Mouse (Mus musculus) left cerebral cortex, adult 18-20 months (tissue): ENCODE measurements around the gene Rnf34. TPM values are rescaled to one million over a fixed set of nuclear protein-coding genes. Genes with fewer than 3 reads are reported as not detected.

Experiments used
- DNase-seq, 2 experiments: peaks; one replicate each; pipeline ENCODE4 v3.0.0; 2021 to 2022; ENCODE audit warnings: low spot score in 2 of 2, mixed read lengths in 1 of 2
- total RNA-seq, 2 experiments: library from RNA; stranded (reverse); gene quantifications; 2 replicates each; pipeline ENCODE4 v1.2.3; 2021

Gene Rnf34
- total RNA-seq, 2 experiments from 2014 or later: 51.9 to 53.3 TPM

DNA sequence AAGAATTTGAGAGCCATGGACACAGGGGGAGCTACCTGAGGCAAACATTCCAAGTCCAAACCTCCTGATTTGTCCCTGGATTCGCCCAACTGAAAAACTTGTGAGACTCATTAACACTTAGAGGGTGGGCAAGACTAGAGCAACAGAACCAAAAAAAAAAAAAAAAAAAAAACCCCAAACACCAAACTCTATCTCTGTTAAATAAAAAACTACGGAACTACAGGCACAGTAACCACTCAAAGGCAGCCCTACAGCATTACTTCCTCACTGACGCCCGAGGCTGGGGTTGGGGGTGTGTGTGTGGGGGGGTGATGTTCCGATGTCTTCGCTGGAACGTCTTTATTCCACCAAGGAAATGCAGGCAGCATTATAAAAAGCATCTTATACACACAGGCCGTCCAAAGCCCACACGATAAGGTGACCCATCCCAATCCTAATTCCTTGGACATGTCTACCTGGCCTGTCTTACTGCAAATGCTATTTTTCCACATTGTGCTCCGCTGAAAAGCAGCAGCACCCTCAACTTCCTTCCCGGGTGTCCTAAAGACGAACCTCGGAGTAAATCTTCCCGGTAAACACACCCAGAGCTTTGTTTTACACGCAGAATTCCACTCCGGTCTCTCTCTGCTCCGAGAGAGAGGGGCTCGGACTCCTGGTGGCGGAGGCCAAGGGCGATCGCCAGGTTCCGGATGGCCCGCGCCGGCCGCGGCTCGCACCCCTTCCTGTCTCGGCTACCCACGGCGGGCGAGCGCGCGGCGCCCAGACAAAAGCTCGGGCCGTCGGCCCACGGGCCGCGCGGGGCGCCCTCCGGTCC, 49.3 kb downstream of the Rnf34 start:
- DNase-seq: no peak

DNA sequence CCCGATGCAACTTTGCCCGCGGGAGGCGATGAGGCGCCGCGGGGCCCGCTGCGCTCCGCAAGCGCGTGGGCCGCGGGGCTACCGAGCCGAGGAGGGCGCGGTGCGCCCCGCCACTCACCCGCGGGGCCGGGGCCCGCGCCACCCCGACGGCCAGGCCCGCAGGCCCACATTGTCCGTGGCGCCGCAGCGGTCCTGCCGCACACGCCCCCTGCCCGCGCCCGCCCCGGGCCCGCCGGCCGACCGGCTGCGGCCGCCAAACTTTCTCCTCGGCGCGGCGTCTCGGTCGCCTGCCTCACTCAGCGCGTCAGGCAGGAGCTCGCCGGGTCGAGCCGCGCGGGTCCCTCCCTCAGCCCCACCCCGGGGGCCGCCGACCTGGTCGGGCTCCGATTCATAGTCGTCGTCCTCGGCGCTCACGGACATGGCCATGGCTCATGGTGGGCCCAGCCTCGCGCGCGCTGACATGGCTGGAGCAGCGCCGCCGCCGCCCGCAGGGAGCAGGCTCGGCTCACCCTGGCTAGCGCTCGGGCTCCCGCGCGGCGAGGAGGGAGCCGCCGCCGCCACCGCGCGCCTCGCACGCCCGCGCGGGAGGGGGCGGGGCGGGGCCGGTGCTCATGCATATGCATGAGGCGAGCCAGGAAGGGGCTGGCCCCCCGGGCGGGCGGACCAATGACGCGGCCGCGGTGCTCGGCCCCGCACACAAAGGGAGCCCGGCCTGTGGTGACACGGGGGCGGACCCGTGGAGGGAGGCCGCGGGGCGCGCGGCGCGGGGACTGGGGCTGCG, 50.1 kb downstream of the Rnf34 start:
- peak; percentile 76 to 81 for DNase-seq

DNA sequence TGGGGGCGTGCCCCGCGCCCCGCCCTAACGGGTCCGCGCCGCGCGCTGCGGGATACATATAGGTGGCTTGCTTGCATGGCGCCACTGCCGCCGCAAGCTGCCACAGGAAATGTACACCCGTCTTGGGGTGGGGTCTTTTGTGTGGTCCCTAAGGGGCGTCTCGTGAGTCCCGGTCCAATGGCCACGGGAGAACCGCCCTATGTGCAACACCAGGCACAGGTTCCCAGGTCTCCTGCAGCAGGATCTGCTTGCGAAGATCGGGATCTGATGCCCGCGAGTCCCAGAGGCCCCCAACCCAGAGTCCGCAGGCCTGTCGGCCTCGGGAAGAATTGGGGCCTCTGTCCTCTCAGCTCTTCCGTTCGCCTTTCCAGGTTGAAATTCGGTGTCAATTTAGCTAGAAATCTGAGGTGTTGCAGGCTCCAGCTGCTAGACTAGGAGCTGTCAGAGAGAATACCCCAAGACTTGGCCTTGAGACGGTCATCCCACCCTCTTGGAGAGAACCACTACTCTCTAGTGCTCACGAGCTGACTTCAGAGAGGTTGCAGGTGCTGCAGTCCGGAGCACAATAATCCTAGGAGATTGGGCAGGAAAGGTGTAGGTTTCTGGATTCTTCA, 50.8 kb downstream of the Rnf34 start:
- no peak for DNase-seq

DNA sequence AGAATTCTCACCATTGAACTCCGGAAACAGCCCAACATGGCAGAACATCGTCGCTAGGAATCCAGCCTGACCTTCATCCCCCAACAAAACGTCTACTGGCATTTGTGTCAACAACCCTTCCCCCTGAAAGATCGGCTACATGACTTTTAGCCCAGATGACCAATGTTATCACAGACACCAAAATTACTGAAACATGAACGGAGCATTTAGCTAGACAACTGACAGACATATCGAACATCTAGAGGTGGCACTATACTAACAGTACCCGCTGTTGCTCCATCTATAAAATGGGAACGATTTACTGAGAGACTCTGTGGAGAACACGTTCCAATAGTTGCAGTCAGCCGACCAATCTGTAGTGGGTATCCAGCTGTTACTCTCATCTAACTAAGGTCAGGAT, 51.3 kb downstream of the Rnf34 start:
- DNase-seq: no peak

DNA sequence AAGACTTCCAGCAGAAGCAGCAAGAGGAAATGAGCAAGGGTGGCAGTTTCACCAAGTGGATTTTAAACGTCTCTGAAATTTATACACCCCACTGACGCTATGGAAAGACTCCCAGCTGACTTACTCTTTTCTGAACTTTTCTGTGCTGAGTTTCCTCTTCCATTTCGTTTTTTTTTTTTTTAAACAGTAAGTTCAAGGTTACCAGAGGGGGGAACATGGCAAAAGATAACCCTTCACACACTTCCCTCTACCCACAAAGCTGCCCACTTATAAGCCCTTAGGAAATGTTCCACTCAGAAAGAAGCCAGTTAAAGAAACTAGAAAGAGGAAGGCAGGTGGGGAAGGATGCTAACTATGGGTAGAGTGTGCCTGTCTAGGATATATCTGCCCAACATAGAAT, 51.8 kb downstream of the Rnf34 start:
- DNase-seq: no peak

DNA sequence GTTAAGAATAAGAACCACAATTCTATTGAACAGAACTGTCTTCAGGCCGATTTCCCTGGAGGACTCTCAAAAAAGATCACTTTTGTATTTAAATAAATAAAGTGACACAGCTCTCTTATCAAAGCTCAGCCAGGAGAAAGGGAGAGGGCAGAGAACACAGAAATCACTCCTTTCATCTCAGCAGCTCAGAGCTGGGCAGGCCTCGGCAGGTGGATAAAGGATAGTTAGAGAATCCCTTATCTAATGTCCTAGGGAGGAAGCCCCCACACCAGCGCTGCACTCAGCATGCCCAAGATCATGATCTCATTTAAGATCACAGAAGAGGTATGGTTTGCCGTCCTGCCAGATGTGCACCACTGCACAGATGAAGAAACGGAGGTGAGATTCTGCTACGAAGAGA, 52.4 kb downstream of the Rnf34 start:
- no peak for DNase-seq

DNA sequence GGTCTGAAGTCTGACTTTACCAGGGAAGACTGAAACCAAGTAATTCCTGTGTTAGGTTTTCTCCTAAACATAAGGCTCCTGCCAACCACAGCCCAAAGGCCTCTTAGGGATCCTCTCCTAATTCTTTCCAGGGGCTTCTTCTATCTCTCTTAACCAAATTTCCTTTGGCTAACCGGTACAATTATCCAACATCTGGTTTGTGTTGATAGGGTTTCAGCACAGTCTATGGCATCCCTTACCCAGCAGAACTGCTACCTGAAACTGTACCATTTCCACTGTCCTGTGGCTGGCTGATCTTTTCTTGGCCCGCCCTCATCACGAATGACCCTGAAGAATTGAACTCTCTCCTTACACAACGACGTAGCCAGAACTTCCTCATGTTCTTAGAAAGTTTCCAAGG, 53.3 kb downstream of the Rnf34 start:
- DNase-seq: no peak

DNA sequence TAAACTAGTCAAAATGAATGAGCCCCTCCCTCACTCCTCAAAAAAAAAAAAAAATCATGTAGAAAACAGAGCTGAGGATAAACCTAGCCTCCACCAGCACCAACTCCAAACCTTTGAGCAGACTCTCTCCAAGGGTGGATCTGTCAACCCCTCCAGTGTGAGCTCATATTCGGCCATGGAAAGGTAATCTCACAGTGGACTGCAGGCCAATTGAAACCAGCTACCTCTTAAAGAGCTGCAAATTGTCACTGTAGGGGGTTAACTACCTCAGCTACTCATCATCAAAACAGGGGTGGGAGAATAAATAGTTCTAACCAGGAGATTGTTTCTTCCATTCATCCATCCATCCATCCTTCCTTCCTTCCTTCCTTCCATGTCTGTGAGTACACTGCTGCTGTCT, 57.3 kb downstream of the Rnf34 start:
- DNase-seq: no peak

DNA sequence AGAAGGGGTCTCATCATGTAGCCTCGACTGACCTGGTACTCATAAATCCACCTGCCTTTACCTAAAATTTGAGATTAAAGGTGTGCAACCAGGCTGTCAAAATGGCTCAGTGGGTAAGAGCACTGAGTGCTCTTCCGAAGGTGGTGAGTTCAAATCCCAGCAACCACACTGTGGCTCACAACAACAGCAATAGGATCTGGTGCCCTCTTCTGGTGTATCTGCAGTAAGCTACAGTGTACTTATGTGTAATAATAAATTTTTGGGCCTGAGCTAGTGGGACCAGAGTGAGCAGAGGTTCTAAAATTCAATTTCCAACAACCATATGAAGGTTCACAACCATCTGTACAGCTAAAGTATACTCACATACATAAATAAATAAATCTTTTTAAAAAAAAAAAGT, 58.2 kb downstream of the Rnf34 start:
- DNase-seq: no peak

DNA sequence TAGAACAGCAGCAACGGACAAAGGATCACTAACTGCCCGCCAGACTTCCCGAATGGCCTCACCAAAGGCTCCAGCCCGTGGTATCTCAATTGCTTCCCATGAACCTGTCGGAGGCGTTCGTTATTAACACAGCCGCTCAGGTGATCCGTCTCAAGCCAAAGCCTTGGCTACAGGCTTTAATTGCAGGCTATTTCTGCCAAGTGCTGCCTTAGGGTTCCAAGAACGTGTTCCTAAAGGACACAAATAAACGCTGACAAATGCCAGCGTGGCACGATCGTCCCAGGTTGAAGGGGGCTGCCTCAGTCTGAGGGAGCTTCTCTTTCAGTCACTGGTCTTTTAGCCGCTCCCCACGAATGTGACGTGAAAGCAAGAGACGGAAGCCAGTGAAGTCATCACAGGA, 59.6 kb downstream of the Rnf34 start:
- no peak for DNase-seq

DNA sequence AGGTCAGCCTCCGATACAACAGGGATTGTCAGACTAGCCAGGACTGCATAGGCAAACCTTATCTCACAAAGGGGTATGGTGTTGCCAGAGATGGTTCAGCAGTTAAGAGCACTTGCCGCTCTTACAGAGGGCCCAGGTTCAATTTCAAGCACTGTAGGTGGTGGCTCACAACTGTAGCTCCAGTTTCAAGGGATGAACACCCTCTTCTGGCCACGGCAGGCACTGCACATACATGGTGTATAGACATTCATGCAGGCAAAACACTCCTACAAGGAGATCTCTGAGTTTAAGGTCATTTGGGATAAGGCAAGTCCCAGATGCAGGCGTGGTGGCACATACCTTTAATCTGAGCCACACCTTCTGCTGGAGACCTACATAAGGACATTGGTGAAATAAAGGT, 63.0 kb downstream of the Rnf34 start:
- DNase-seq: no peak

DNA sequence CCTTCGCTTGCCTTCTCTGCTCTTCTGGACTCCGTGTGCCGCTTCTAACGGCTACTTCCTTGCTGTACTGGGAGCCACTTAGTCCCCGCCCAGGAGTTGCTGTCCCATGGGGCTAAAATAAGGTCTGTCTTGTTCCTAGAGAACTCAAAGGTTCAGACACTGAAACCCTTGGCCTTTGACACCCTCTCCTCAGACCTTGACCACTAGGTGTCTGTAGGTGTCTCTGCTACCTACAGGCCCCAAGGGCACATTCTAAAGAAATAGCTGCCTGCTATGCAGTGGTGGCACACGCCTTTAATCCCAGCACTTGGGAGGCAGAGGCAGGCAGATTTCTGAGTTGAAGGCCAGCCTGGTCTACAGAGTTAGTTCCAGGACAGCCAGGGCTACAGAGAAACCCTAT, 66.3 kb downstream of the Rnf34 start:
- no peak for DNase-seq

DNA sequence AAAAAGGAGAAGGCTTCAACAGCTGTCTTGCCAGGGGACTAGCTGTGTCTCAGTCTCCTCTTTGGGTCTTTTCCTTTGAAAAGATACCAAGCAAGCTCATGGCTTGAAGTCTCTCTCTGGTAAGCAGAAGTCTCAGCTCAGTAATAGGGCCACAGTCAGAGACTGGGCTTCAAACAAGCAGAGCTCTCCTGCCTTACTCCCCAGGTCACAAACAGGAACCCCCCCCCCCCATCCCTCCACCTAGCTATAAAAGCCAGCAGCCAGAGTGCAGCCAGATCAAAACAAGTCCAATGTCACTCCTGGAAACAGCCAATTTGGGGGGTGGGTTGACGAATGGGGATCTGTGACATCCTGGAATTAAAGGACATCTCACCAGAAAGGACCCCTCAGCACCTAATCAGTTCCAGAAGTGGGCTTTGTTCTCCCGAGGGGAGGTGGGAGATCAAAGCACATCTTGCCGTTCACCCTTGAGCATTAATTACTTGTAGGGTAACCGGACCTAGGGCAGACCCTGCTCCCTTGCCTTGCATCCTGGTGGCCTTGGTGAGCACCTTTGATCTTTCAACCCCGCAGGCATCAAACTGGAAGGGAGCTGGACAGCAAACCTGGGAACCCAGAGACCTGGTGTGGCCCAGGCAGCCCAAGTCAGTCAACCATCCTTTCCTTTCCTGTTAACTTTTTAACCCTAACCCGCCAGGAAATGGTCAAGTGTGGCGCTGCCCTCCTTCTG, 68.3 kb downstream of the Rnf34 start:
- DNase-seq: no peak

DNA sequence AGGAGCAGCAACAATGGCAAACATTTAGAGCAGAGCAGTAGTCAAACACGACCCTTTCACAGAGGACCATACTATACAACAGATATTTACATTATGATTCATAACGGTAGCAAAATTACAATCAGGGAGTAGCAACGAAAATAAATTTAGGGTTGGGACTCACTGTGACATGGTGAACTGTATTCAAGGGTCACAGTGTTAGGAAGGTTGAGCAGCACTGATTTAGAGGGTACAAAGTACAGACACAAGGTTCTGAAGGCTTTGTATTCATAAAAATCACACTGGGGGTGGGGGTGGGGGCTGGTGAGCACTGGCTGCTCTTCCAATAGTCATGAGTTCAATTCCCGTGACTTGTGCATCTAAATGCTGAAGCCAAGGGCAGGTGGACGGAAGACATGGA, 70.7 kb downstream of the Rnf34 start:
- no peak for DNase-seq

Other genes with a start within 250 kb of the Rnf34 start
- gene Ift81, start 235.5 kb upstream of the Rnf34 start, total RNA-seq: 10 to 100 TPM; 50.6 to 53.3 TPM
- 1 to 10 TPM; 7.2 to 7.7 TPM for gene P2rx7, start 206.1 kb upstream of the Rnf34 start, total RNA-seq
- 10 to 100 TPM; 19.1 to 20.7 TPM for gene P2rx4, start 142.5 kb upstream of the Rnf34 start, total RNA-seq
- gene Camkk2, start 70.6 kb upstream of the Rnf34 start, total RNA-seq: 100 to 1,000 TPM; 192 to 206 TPM
- gene Anapc5, start 28.7 kb upstream of the Rnf34 start, total RNA-seq: 100 to 1,000 TPM; 212 to 231 TPM
- gene Kdm2b, start 139.8 kb downstream of the Rnf34 start, total RNA-seq: 10 to 100 TPM; 24.2 to 25.5 TPM
- 1 to 10 TPM; 8.8 to 10.0 TPM for gene Orai1, start 165.0 kb downstream of the Rnf34 start, total RNA-seq
- under 1 TPM in 1 of 2 experiments, not detected in 1; 0.40 TPM for gene Morn3, start 197.0 kb downstream of the Rnf34 start, total RNA-seq
- gene Tmem120b, start 218.4 kb downstream of the Rnf34 start, total RNA-seq: 10 to 100 TPM; 13.2 to 13.8 TPM